Mouse (Mus musculus) lung, adult 2 months (tissue): ENCODE data around the gene Ppp1r10.

Experiments
- CTCF ChIP-seq: fragments of 200-500 bp; IDR thresholded peaks from 2 replicates; pipeline ENCODE4 v1.5.1; 2011; ENCODE audit warnings: mild to moderate bottlenecking, low read length, control low read depth; ENCODE audit not compliant: insufficient read depth
- POLR2A ChIP-seq: fragments of 200-500 bp; IDR thresholded peaks from 2 replicates; pipeline ENCODE4 v1.6.1; 2011; ENCODE audit warnings: low read depth, mild to moderate bottlenecking, control low read depth, low read length, borderline replicate concordance; ENCODE audit errors: extremely low read depth

DNA sequence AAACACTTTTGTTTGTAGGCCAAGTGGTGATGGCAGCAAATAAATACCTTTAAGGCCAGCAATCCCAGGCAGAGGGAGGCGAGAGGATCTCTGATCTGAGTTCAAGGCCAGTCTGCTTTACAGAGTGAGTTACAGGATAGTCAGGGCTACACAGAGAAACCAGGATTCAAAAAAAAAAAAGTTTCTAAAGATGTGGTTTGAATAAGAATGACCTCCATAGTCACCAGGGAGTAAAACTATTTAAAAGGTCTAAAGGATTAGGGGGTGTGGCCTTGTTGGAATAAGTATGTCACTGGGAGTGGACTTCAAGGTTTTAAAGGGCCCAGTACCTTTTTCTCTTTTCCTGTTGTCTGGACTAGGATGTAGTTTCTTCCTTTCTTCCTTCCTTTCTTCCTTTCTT is 23.7 kb downstream of the Ppp1r10 start:
- TF ChIP-seq POLR2A: no peak
- TF ChIP-seq CTCF: no peak
